Mouse (Mus musculus): Measurements from ENCODE around the gene Gm1113.

The Gm1113 gene

GRCm38 (mm10) chr9:35529796-35530195 lies 11.7 kb upstream of the Gm1113 start:
- in situ Hi-C loops (cut with MboI, MseI) = loop anchor here (5.0 kb wide), 1 partner anchor 247 kb away; no protein-coding TSS in a partner anchor

- in situ Hi-C loops (cut with MboI, MseI) = no loop called here
Observed at GRCm38 (mm10) chr9:35529141-35529540, 11.1 kb upstream of the Gm1113 start.

- in situ Hi-C loops (cut with MboI, MseI) = no loop called here
Observed at GRCm38 (mm10) chr9:35523941-35524411, 5.9 kb upstream of the Gm1113 start.

- in situ Hi-C loops (cut with MboI, MseI) = no loop called here
Observed at GRCm38 (mm10) chr9:35523541-35523940, 5.5 kb upstream of the Gm1113 start.

GRCm38 (mm10) chr9:35522821-35523515 lies 4.9 kb upstream of the Gm1113 start:
- in situ Hi-C loops (cut with MboI, MseI) = no loop called here

GRCm38 (mm10) chr9:35522241-35522640 lies 4.2 kb upstream of the Gm1113 start:
- in situ Hi-C loops (cut with MboI, MseI) = no loop called here

- in situ Hi-C loops (cut with MboI, MseI) = no loop called here
Observed at GRCm38 (mm10) chr9:35520631-35521348, 2.7 kb upstream of the Gm1113 start.

GRCm38 (mm10) chr9:35516711-35517110 lies 1.4 kb downstream of the Gm1113 start:
- in situ Hi-C loops (cut with MboI, MseI) = no loop called here

- in situ Hi-C loops (cut with MboI, MseI) = no loop called here
Observed at GRCm38 (mm10) chr9:35516182-35516581, 1.9 kb downstream of the Gm1113 start.

- in situ Hi-C loops (cut with MboI, MseI) = no loop called here
Observed at GRCm38 (mm10) chr9:35513900-35514299, 4.2 kb downstream of the Gm1113 start.

GRCm38 (mm10) chr9:35508234-35508633 lies 9.8 kb downstream of the Gm1113 start:
- in situ Hi-C loops (cut with MboI, MseI) = no loop called here

- in situ Hi-C loops (cut with MboI, MseI) = no loop called here
Observed at GRCm38 (mm10) chr9:35502361-35503000, 15.6 kb downstream of the Gm1113 start.

- in situ Hi-C loops (cut with MboI, MseI) = no loop called here
Observed at GRCm38 (mm10) chr9:35499946-35500345, 18.1 kb downstream of the Gm1113 start.

GRCm38 (mm10) chr9:35495471-35495870 lies 22.6 kb downstream of the Gm1113 start:
- in situ Hi-C loops (cut with MboI, MseI) = no loop called here

GRCm38 (mm10) chr9:35494937-35495336 lies 23.1 kb downstream of the Gm1113 start:
- in situ Hi-C loops (cut with MboI, MseI) = no loop called here

- in situ Hi-C loops (cut with MboI, MseI) = no loop called here
Observed at GRCm38 (mm10) chr9:35493733-35494092, 24.4 kb downstream of the Gm1113 start.

- in situ Hi-C loops (cut with MboI, MseI) = no loop called here
Observed at GRCm38 (mm10) chr9:35493033-35493732, 24.9 kb downstream of the Gm1113 start.

GRCm38 (mm10) chr9:35491109-35491866 lies 26.8 kb downstream of the Gm1113 start:
- in situ Hi-C loops (cut with MboI, MseI) = no loop called here

GRCm38 (mm10) chr9:35488496-35488895 lies 29.6 kb downstream of the Gm1113 start:
- in situ Hi-C loops (cut with MboI, MseI) = no loop called here

- in situ Hi-C loops (cut with MboI, MseI) = no loop called here
Observed at GRCm38 (mm10) chr9:35486616-35487015, 31.5 kb downstream of the Gm1113 start.

GRCm38 (mm10) chr9:35483949-35484348 lies 34.1 kb downstream of the Gm1113 start:
- in situ Hi-C loops (cut with MboI, MseI) = no loop called here

Measured in regulatory T cell (primary cell).